In the genomic region with DNA sequence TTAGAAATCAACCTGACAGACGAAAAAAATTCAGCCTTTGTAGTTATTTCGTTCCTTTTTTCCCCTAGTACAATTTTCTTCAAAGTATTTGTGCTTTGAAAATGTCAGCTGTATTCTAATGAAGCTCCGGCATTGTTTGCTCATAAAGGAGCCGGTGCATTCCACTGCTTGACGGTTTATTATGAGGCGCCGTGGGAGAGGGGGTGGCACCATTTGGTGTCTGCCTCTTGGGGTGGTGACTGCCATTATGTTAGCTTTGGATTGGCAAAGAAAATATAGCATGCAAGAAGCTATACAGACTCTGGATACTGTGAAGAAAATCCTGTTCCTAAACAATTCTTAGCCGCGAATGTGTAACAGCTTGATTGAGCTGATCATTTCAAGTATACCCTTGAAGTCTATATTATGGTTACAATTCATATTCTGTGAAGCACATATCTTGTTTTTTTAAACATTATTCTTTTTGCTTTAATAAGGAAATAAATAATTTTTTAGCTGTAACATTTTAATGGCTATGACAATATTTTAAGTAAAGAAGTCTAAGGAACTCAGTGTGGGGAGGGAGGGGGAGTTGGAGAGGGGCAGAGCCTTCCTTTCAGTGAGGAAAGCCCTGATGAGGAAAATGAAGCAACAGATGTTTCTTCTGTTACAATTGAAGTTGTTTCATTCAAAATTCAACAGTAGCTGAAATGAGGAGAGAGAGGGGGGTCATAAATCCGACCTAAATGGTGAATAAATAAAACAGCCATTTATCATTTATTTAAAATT, we compare ENCODE assay signal across 8 mouse cellular contexts.
A peak's percentile ranks its signal among the peaks of the same experiment; 100 is the strongest.
DNase-seq lines count a peak whose midpoint lies in the region; ATAC-seq and TF ChIP-seq lines count a peak whose summit lies in the region.

No protein-coding gene starts in this region.

- intact Hi-C loops in heart, postnatal 25 days (cut with DNase I), result no loop called here

- peak overlapping the region; percentile 48; the same call in 1 of the 2 replicates for H3K9ac ChIP-seq in forebrain, embryonic 12.5 days
- peak overlapping the region; percentile 46; the same call in 1 of the 2 replicates for H3K9ac ChIP-seq in intestine, embryonic 16.5 days (ENCODE audit: low read depth, low read length)
- peak overlapping the region; percentile 72 for H3K9ac ChIP-seq in liver, embryonic 11.5 days (ENCODE audit: low read depth, low read length)

- H3K27ac ChIP-seq in heart, embryonic 10.5 days, result peak overlapping the region; percentile 69
- H3K27ac ChIP-seq in forebrain, embryonic 12.5 days, result peak overlapping the region; percentile 80
- H3K27ac ChIP-seq in intestine, embryonic 16.5 days (ENCODE audit: low read length), result no peak overlapping the region
- H3K27ac ChIP-seq in liver, embryonic 11.5 days (ENCODE audit: low read depth, low read length), result peak overlapping the region; percentile 80
- H3K27ac ChIP-seq in olfactory bulb, adult 2 months (ENCODE audit: insufficient read depth, low read depth, low read length), result no peak overlapping the region

- H3K4me3 ChIP-seq in heart, embryonic 10.5 days, result peak overlapping the region; percentile 58
- peak overlapping the region; percentile 44 for H3K4me3 ChIP-seq in forebrain, embryonic 12.5 days (replicated peaks)
- peak overlapping the region; percentile 40 for H3K4me3 ChIP-seq in intestine, embryonic 16.5 days (ENCODE audit: low read length)
- H3K4me3 ChIP-seq in liver, embryonic 11.5 days (ENCODE audit: low read depth, low read length), result peak overlapping the region; percentile 55
- H3K4me3 ChIP-seq in olfactory bulb, adult 2 months (ENCODE audit: insufficient read depth, low read depth, low read length), result peak overlapping the region; percentile 47

- no peaks in the 10 kb centered on the region for H3K36me3 ChIP-seq in heart, embryonic 10.5 days
- H3K36me3 ChIP-seq in forebrain, embryonic 12.5 days (replicated peaks), result no peaks in the 10 kb centered on the region
- no peaks in the 10 kb centered on the region for H3K36me3 ChIP-seq in intestine, embryonic 16.5 days (ENCODE audit: control insufficient read depth, insufficient read depth, low read length)
- no peaks in the 10 kb centered on the region for H3K36me3 ChIP-seq in liver, embryonic 11.5 days (ENCODE audit: control insufficient read depth, insufficient read depth, low read length)

- no peak for TF ChIP-seq POLR2A in olfactory bulb, adult 2 months (IDR thresholded peaks at IDR 0.05; ENCODE audit: insufficient read depth, low read depth, low read length)

- DNase-seq in heart, embryonic 10.5 days (ENCODE audit: low spot score), result no peak
- DNase-seq in heart, postnatal 25 days (ENCODE audit: low spot score), result no peak
- DNase-seq in brain, adult 2 months (ENCODE audit: low read depth, low spot score), result peak; percentile 79
- DNase-seq in liver, embryonic 11.5 days (ENCODE audit: low spot score), result no peak
- DNase-seq in testis, postnatal 10 days (ENCODE audit: low spot score), result no peak

- peak; percentile 83 for ATAC-seq in forebrain, embryonic 12.5 days (ENCODE audit: low FRiP score)
- peak; percentile 43; the same call in 1 of the 2 replicates for ATAC-seq in intestine, embryonic 16.5 days
- ATAC-seq in liver, embryonic 11.5 days (replicated peaks; ENCODE audit: low FRiP score), result peak; percentile 58

- no peaks in the 10 kb centered on the region for H3K27me3 ChIP-seq in heart, embryonic 10.5 days (ENCODE audit: insufficient read depth, poor library complexity, severe bottlenecking)
- H3K27me3 ChIP-seq in forebrain, embryonic 12.5 days, result no peaks in the 10 kb centered on the region
- no peaks in the 10 kb centered on the region for H3K27me3 ChIP-seq in intestine, embryonic 16.5 days (replicated peaks; ENCODE audit: control insufficient read depth, insufficient read depth, low read length)
- H3K27me3 ChIP-seq in liver, embryonic 11.5 days (replicated peaks; ENCODE audit: control insufficient read depth, insufficient read depth, low read length), result no peaks in the 10 kb centered on the region

- peaks cover 6% of the 10 kb centered on the region; the same call in 1 of the 2 replicates for H3K4me1 ChIP-seq in heart, embryonic 10.5 days
- peaks cover 13% of the 10 kb centered on the region for H3K4me1 ChIP-seq in forebrain, embryonic 12.5 days
- H3K4me1 ChIP-seq in intestine, embryonic 16.5 days (ENCODE audit: control insufficient read depth, insufficient read depth, low read length), result no peaks in the 10 kb centered on the region
- peaks cover 11% of the 10 kb centered on the region for H3K4me1 ChIP-seq in liver, embryonic 11.5 days (replicated peaks; ENCODE audit: control insufficient read depth, insufficient read depth, low read length)
- H3K4me1 ChIP-seq in olfactory bulb, adult 2 months (ENCODE audit: control insufficient read depth, insufficient read depth, low read length), result peaks cover 2% of the 10 kb centered on the region; the same call in 1 of the 2 replicates

- peak overlapping the region; percentile 60 for H3K4me2 ChIP-seq in forebrain, embryonic 12.5 days
- H3K4me2 ChIP-seq in intestine, embryonic 16.5 days (ENCODE audit: low read depth, low read length), result peak overlapping the region; percentile 73
- peak overlapping the region; percentile 69 for H3K4me2 ChIP-seq in liver, embryonic 11.5 days

- WGBS in heart, embryonic 10.5 days, result 6% methylated on average over 10 of the region's 10 CpGs
- WGBS in forebrain, embryonic 12.5 days, result 1% methylated on average over 10 of the region's 10 CpGs
- WGBS in intestine, embryonic 16.5 days, result 9% methylated on average over 10 of the region's 10 CpGs
- 10% methylated on average over 10 of the region's 10 CpGs for WGBS in liver, embryonic 11.5 days
- WGBS in olfactory bulb, adult 2 months, result 2% methylated on average over 10 of the region's 10 CpGs

- H3K9me3 ChIP-seq in heart, embryonic 10.5 days, result no peaks in the 10 kb centered on the region
- H3K9me3 ChIP-seq in forebrain, embryonic 12.5 days, result no peaks in the 10 kb centered on the region
- no peaks in the 10 kb centered on the region for H3K9me3 ChIP-seq in intestine, embryonic 16.5 days (ENCODE audit: control insufficient read depth, low read length)
- H3K9me3 ChIP-seq in liver, embryonic 11.5 days (ENCODE audit: control insufficient read depth, low read length), result no peaks in the 10 kb centered on the region

- no peak for TF ChIP-seq CTCF in olfactory bulb, adult 2 months (IDR thresholded peaks at IDR 0.05; ENCODE audit: insufficient read depth, low read depth, low read length)

Comparison
In these comparisons a context has a peak if more than half of its experiments do, and no peak if none do; other contexts are left out.
1. H3K27ac ChIP-seq: peak in heart, embryonic 10.5 days (single experiment), forebrain, embryonic 12.5 days (single experiment) and liver, embryonic 11.5 days (single experiment); none in intestine, embryonic 16.5 days (single experiment) and olfactory bulb, adult 2 months (single experiment).
2. Peak in every context shown above with its lines, with median percentiles within 50 percentile points of each other: H3K4me3 ChIP-seq, ATAC-seq, H3K4me2 ChIP-seq and H3K9ac ChIP-seq.